Mouse (Mus musculus) mouse trophoblast stem cell (cell line): Measurements from ENCODE around the gene Rabep2.
"Not testable (repeated sequence)": the region's sequence is repeated elsewhere in the genome, so short reads cannot be mapped to it uniquely, and the experiment has no call there.

Experiments used
- in situ Hi-C, 2 experiments: fragments of 300-500 bp; cut with MseI, MboI; formaldehyde crosslinking; loops; 2 replicates in 1 of 2; 3 replicates in 1 of 2; pipeline ENCODE4 v1.15.1; 2025

Rabep2 gene

DNA sequence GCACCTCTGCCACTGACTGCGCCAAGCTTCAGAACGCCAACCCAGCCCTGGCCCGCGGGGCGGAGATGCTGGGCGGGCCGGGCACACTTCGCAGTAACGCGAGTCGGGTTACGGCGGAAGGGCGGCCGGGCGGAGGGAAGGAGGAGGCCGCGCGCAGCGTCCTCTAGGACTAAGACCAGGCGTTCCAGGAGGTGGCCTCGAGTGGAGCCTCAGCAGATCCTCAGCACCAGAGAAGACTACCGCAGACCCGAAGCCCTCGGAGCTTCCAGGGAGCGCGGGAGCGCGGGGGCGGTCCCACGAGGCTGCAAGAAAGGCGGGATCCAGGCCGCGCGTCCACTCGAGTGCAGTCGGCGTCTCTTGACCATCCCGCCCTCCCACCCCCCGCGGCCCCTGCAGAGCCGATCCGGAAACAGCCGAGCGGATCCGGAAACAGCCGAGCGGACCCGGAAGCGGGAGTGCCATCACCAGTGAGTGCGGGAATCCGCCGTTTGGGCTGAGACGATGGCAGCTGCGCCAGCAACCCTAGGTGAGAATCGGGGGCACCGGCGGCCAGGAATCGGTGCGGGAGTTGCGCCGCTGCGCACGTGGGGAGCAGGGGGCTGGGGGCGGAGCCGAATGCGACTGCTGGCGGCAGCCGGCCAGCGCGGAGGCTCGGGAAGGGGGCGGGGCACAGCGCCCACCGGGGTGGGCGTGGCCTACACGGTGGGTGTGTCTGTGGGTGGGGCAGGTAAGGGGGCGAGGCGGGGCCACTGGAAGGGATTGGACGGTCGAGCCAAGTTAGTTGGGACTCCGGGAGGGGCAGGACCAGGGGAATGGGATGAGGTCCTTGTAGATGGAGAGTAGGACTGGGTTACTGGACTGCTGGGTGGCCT lies at the start of gene Rabep2:
Gene Rabep2 (plus strand): TSS at position 129 of the 872 bp plus-strand sequence.
- in situ Hi-C loops, result no loop called here

DNA sequence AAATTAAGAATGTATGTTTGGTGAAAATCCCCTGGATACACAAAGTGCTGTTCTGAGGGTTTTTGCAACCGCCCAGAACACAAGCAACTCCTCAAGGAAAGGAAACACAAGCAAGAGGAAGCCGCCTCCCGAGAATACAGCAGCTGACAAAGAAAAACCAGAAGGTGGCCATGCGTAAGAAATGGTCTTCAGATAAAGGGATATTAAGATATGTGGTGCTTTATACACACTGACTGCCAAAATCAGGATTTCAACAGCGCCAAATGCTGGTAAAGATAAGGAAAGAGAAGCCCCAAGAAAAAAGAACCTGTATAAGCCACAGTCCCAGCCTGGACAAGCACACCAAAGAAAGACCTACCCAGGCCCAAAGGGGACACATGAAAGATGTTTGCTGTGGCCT lies 45.0 kb upstream of the Rabep2 start:
- in situ Hi-C loops, result no loop called here

DNA sequence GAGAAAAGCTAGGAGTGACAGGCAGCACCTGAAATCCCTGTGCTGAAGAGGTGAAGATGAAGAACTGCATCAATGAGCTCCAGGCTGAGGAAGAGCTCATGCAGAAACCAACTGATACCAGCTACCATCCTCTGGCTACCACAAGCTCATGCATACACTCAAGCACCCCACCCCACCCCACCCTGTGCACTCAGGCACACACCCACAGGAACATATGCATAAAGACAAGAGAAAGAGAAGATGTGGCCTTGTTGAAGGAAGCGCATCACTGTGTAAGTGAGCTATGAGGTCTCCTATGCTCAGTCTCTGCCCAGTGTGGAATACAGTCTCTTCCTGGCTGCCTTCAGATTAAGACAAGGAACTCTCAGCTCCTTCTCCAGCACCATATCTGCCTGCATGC lies 40.4 kb upstream of the Rabep2 start:
- in situ Hi-C loops, result no loop called here

DNA sequence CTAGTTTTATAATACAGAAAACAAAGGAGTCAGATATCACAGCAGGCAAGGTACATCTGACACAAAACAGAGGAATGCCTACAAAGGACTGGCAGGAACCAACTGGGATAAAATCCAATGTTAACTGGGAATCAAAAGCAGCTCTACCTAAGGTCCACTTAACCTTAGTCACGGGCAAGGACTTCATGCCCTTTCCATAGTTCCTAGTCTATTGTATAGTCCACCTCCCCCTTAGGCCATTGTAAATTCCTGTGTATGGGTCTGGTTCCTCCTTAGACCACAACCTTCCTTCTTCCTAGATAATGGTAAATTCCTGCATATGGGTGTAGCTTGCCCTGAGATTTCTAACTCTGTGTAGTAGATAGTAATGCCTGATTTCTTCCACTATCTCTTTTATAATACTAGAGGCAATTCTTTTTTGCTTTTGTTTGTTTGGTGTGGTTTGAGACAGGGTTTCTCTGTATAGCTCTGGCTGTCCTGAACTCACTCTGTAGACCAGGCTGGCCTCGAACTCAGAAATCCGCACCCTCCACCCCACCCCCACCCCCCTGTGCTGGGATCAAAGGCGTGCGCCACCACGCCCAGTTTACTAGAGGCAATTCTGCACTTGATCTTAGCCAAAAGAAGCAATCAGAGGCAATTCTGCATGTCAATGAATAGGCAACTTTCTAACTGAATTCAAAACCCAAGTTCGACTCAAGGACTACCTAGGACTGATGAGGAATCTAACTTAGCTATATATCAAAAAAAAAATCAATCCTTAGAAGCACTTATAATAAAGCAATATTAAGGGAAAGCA lies 36.3 kb upstream of the Rabep2 start:
- in situ Hi-C loops, result not testable (repeated sequence)

DNA sequence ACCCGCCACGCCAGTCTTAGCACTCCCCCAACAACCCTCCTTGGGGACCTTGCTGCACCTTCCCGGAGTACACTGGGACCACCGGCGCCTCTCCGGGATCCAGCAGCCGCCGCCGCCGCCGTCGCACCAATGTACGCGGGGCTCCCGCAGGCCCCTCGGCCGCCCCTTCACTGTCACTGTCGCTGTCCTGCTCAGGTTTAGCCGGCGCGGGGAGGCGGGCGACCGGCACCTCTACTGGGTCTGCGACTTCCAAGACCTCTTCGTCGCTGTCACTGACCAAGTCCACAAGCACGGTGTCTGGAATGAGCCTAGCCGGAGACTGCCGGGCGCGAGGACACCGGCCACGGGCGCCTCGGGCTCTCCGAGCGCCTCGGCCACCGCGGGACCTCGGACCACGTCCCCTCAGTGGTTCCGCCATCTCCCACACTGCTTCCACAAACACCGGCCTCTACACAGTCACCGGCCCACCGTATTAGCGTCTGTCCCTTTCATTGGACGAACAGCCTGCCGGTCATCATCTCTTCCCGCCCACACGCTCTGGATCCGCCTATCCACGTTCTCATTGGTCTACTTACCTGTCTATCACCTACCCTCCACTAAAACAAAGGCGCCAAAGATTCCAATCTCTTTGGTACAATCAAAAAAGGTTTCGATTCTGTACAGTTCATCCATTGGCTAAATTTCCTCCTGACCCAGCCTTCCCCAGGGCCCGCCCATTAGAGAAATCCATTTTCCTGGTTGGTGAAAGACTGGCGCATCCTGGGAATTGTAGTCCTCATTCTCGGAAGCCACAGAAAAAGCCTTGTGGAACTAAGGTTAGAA lies 32.0 kb upstream of the Rabep2 start, which contains the start of gene Nfatc2ip:
Gene Nfatc2ip (minus strand): TSS at position 440 of the 822 bp plus-strand sequence.
- in situ Hi-C loops, result no loop called here

DNA sequence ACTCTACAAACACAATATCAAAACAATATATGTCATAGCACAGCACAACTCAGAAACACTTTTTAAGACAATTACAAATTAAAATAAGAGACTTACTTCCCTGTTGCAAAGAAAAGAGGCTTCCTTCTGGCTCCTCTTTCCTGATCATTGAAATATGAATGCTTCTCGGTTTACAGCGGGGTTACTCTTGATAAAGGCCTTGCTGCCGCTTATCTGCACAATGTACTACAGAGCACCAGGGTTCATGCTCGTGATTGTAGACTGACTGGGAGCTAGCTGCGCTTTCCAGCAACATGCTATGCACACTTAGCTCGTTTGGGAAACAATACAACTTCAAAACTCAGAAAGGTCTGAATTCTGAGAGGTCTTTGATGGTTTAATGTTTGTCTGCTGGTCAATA lies 31.3 kb upstream of the Rabep2 start:
- in situ Hi-C loops, result no loop called here

DNA sequence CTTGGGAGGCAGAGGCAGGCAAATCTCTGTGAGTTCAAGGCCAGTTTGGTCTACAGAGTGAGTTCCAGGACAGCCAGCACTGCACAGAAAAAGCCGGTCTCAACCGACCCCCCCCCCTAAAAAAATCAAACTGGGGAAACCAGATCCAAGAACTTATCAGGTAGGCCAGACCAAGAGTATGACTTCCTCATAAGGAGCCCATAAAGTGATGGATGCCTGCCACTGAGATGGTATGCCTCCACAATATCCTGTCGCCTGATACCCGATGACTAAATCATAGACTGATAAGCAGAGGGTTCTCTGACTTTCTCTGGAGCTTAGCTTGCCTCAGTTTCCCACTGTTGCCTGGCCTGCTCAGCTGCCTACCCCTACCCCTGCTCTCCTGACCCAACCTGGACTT lies 30.7 kb upstream of the Rabep2 start:
- in situ Hi-C loops, result no loop called here

DNA sequence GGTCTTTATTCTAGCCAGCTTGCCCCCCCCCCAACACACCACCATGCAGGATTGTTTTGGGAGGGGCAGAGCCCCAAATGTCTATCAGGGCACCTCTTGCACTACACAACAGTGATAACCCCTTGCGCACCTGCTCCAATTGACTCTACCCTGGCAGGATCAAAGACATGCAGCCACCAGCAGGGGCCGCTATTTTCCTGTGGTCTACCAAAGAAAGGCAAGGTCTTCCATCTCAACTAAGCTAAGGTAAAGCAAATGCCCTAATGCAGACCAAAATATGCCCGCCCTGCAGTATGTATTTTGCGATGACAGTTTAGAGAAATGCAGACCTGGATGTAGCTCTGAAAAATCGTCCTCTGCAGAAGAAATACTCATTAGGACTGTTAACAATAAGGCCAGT lies 29.0 kb upstream of the Rabep2 start:
- in situ Hi-C loops, result no loop called here

DNA sequence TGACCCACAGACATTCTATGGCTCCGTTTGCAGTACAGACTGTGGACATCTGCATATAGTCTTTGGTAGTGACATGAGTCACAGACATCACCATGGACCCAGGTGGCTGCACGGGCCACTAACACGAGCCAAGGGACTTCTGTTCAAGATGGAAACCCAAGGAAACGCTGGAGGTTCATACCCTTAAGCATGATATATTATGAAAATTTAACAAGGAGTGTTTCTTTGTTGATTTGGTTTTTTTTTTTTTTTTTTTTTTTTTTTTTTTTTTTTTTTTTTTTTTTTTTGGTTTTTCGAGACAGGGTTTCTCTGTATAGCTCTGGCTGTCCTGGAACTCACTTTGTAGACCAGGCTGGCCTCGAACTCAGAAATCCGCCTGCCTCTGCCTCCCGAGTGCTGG lies 26.0 kb upstream of the Rabep2 start:
- in situ Hi-C loops, result not testable (repeated sequence)

DNA sequence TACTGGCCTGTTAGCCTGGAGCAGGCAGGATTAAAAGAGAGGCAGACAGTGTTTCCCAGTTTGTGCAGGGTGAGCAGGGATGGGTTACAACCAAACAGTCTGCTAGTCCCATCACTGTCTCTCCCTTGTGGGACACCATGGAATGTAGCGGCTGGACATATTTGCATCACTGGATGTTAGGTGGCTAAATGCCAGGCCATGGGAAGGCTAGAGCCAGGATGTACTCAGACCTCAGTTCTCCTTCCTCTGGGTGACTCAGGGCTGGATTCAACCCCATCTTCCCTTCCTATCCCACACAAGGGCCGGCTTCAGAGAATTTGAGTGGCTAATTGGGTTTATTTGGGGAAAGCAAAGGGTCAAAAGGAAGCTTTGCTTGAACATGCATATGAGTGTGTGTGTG lies 19.9 kb upstream of the Rabep2 start:
- in situ Hi-C loops, result no loop called here

DNA sequence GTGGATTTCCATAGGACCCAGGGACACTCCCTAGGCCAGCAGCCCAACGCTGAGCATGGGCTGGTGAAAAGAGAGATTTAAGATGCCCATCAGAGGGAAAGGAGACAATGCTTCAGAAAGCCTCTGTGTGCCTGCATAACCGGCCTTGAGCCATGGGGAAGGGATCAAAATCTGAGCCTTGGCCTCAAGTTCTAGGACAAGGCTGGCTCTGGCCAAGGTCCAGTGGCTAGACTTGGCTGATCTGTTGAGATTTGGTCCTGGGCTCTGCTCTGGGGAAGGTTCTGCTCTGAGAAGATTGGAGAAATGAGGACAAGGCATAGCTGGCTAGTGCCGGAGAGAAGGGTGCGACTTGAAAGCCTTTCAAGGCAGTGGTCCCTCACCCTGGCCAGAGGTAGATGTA lies 17.5 kb upstream of the Rabep2 start:
- in situ Hi-C loops, result no loop called here

DNA sequence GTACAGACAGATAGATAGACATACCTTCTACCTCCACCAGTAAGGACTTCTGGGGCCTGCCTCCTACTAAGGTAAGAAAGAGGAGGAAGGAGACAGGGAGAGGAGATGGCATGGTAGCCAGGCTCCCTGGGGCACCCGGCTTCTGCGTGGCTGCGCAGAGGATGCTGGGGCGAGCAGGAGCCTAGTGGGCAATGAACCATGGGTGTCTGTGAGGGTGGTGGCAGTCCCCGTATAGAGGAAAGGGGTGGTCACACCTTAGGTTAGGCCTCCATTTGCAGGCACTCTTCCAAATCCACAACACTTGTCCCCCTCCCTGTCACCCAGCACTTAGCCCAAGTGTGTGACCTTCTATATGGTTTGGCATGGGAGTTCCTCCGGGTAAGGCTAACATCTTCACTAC lies 13.8 kb upstream of the Rabep2 start, which contains the start of gene Cd19:
Gene Cd19 (minus strand): TSS at position 165 of the 400 bp plus-strand sequence.
- in situ Hi-C loops, result no loop called here

DNA sequence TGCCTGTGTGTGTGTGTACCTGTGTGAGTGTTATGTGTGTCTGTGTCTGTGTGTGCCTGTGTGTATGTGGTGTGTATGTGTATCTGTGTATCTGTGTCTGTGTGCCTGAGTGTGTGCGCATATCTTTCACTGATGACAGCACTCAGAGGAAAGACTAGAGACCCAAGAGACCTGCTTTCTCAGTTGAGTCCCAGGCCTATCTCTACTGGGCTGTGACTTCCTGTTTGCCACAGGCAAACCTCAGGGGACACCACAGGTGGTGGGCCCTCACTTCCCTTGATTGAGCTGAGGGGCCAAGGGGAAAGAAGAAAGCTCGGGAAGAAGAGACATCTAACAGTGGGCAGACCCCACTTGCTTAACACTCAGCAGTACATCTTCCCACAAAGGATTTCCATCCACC lies 11.9 kb upstream of the Rabep2 start:
- in situ Hi-C loops, result no loop called here

DNA sequence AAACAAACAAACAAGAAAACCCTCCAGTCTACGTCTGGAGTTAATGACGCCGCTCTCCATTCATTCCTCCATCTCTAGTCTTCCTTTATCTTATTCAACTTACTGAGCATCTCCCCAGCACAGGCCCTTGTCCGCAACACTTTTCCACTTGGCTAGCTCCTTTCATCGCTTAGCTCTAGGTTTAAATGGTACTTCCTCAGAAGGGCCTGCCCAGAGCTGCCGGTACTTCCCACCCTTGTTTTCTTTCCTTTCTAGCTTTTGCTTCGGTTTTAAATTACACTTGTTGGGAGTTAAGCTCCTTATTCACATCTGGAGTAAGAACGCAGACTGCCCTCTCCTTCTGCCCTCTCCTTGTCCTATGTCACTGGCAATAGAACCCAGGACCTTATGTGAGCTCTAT lies 11.5 kb upstream of the Rabep2 start:
- in situ Hi-C loops, result no loop called here

DNA sequence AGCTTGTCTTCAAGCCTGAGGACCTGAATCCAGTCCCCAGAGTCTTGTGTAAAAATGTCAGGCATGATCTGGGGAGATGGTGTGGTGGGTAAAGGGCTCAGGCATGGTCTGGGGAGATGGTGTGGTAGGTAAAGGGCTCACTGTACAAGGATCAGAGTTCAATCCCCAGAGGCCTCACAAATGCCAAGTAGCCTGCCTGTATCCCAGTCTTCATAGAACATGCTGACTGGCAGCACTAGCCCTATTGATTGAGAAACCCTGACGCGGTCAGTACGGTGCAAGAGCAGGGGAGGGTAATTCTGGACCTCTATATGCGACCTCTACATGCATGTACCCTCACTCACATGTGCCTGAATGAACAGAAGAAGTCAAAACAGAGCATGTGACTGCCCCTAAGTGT lies 11.0 kb upstream of the Rabep2 start:
- in situ Hi-C loops, result no loop called here

DNA sequence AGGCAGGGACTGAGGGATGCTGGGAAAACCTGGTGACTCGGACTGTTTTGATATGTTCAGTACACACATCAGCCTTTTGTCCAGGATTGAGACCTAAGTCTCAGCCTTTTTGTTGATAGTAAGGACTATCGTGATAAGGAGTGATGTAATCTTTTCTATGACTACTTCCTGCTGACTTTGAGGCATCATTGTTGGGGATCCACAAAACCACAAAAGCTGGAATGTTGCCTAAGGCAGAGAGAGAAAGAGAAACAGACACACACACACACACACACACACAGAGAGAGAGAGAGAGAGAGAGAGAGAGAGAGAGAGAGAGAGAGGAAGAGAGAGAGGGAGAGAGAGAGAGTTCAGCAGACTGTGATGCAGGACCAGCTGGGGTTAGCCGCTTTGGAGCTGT lies 10.1 kb upstream of the Rabep2 start:
- in situ Hi-C loops, result no loop called here

DNA sequence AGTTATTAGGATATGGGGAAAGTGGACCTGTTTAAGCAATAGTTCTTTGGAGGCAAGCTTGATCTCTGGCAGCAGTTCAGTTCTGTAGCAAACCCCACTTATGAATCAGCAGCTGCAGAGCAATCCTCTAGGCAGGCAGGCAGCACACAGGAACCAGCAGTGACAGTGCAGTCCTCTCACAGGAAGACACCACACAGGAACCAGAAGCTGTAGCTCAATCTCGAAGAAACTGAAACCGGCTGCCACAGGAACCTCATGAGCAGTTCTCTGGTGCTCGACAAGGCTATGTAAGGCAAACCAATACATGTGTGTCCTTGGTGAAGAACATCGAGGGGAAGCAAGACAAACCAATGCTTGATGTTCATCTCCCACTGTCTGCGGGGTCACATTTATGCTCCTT lies 6.8 kb upstream of the Rabep2 start:
- in situ Hi-C loops, result no loop called here

DNA sequence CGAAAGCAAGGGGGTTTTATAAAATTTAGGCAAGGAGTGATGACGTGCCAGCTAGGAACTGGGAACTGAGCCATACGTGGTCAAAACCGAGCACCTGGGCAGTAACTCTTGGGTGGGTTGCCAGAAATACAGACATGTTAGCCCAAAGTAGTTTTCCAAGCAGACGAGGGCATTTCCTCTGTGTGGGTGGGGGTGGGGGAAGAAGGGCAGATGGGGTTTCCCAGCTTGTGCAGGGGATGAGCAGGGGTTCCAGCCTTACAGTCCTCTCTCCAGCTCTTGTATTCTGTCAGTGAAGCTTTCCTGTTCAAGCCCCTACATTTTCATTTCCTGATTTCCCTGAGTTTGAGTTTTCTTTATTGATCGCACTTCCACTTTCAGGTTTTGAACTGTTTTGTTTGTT lies 4.4 kb upstream of the Rabep2 start:
- in situ Hi-C loops, result no loop called here

DNA sequence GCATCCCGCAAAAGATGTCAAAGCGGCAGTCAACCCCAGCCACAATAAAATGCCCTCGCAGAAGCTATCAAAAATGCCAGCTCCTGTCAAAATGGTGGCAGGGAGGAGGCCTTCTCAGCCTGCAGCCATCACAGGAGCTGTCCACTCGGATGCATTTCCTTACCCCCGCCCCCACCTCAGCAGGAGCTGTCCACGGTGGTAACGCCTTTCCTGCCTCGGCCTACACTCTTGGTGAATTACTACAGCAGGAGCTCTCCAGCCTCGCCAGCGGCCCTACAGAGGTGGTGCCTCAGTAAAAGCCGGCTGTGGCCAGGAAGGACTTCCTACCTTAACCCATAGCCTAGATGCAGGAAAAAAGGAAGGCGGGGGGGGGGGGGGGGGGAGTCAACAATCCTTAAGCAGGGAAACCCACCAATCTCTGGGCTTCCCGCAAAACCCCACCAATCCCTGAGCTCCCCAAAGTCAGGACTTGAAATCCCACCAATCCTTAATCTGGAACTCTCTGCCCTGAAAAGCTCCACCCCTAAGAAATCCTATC lies 1.2 kb upstream of the Rabep2 start:
- in situ Hi-C loops, result no loop called here

DNA sequence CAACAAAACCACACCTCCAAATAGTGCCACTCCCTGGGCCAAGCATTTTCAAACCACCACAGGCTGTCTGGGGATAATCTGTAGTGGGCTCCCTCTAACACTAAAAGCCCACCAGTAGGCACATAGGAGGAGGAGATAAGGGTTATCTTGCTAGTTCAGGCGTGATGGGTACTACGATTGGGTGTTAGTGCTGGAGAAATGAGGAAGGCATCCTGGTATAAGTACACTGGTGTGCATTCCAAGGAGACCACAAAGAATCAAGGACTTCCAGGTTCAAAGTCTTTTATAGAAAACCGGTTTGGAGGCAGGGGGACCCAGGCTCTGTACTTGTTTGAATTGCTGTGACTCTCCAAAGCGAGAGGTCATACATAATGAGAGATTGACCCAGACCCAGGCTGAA lies 405 bp upstream of the Rabep2 start:
- in situ Hi-C loops, result no loop called here

DNA sequence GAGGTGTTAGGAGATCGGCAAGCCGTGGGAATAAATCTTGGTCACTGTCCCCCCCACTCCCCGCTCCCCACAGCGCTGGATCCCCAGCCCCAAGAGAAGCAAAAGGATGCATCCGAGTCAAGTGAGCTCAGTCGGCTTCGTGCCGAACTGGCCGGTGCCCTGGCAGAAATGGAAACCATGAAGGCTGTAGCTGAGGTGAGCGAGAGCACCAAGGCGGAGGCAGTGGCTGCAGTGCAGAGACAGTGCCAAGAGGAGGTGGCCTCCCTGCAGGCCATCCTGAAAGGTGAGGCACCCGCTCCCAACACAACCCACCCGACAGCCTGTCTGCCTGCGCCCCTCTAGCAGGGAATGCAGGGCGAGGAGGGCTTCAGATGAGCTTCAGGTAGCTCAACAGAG lies 942 bp downstream of the Rabep2 start:
- in situ Hi-C loops, result no loop called here

DNA sequence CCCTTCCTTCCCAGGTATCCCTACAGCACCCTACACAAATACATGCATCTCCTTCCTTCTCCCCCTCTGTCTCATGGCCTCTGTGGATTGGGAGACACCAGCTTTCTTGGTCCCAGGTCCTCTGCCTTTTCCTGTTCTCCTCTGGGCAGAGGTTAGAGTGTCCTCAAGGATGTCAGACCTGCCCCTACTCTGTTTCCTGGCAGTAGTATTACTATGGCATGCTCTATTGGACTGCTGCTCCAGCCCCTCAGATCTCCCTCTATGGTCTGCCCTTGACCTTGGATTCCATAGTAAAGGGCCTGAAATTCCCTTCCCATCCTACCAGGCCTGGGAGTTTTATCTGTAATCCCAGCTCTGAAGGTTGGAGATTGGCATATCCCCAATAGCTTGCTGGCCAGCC lies 1.6 kb downstream of the Rabep2 start:
- in situ Hi-C loops, result no loop called here
